Mouse (Mus musculus) retina, postnatal 1 day (tissue): ENCODE results near the gene Hist1h2ad.
"Not testable (repeated sequence)": the region's sequence is repeated elsewhere in the genome, so short reads cannot be mapped to it uniquely, and the experiment has no call there.

Source experiments
- DNase-seq: peaks from one replicate; pipeline ENCODE4 v3.0.0-alpha.2; 2012

The Hist1h2ad gene

DNA sequence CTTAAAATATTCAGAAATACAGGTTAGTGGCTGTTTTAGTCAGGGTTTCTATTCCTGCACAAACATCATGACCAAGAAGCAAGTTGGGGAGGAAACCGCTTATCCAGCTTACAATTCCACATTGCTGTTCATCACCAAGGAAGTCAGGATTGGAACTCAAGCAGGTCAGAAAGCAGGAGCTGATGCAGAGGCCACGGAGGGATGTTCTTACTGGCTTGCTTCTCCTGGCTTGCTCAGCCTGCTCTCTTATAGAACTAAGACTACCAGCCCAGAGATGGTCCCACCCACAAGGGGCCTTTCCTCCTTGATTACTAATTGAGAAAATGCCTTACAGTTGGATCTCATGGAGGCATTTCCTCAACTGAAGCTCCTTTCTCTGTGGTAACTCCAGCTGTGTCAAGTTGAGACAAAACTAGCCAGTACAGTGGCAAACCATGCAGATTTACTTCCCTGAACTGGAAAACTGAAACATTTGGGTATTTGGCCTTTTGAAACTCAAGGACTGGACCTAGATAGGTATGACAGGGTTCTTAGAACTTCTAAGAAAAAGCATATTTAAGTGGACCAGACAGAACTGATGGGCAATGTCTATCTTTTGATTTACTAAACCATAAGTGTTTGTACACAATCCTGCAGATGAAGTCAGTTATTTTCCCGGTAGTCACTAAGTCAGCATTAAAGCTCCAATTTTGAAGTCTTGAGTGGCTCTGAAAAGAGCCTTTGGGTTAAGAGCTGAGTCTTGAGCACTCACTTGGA is 31.8 kb upstream of the Hist1h2ad start:
- not testable (repeated sequence) for DNase-seq

DNA sequence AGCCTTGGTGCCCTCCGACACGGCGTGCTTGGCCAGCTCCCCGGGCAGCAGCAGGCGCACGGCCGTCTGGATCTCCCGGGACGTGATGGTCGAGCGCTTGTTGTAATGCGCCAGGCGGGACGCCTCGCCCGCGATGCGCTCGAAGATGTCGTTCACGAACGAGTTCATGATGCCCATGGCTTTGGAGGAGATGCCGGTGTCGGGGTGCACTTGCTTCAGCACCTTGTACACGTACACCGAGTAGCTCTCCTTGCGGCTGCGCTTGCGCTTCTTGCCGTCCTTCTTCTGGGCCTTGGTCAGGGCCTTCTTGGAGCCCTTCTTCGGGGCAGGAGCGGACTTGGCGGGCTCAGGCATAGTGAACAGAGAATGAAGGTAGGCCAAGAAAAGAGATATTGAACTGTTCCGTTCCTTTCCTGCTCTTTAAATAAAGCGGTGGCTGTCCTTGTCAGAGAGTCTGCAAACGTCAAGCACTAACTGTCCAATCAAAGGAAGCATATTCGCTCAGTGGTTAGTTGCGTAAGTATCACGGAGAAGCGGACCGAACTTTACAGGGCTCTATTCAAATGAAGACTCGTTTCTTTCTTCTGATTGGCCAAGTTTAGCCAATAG is 31.1 kb upstream of the Hist1h2ad start, which contains the start of gene Hist1h2bh:
Gene Hist1h2bh (minus strand): TSS at position 394 of the 609 bp plus-strand sequence.
- peak; percentile 93 for DNase-seq

DNA sequence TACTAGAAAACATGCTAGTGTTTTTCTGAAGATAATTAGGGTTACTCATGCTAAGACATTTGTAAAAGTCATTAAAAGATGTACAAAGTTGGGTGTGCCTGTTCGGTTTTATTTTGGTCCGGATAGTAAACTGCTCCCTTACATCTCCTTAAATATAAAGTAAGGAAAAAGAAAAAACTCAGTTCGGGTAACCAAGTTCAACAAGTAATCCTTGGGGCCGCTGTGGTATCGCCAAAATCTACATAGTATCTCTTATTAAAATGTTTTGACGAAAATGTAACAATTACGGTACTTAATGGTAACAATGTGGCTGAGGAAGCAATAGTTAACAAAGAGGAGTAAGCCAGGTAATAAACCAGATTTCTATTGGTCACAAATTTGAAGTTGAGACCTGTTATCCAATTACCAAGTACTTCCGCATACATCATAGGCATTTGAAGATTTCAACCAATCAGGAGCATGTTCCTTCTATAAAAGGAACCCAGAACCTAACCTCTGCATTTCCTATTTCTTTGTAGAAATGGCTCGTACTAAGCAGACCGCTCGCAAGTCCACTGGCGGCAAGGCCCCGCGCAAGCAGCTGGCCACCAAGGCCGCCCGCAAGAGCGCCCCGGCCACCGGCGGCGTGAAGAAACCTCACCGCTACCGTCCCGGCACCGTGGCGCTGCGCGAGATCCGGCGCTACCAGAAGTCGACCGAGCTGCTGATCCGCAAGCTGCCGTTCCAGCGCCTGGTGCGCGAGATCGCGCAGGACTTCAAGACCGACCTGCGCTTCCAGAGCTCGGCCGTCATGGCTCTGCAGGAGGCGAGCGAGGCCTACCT is 30.0 kb upstream of the Hist1h2ad start, which contains the start of gene Hist1h3f:
Gene Hist1h3f (plus strand): TSS at position 88 of the 822 bp plus-strand sequence.
- DNase-seq = peak; percentile 98

DNA sequence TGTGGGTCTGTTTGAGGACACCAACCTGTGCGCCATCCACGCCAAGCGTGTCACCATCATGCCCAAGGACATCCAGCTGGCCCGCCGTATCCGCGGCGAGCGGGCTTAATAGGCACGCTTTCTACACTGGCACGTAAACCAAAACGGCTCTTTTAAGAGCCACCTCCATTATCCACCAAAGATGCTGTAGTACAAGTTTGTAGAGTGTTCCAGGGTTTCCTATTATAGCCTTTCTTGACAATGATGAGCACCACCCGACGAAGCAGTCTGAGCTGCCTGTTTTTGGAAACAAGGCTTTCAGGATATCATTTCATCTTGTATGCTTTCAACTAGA is 29.4 kb upstream of the Hist1h2ad start:
- DNase-seq = not testable (repeated sequence)

DNA sequence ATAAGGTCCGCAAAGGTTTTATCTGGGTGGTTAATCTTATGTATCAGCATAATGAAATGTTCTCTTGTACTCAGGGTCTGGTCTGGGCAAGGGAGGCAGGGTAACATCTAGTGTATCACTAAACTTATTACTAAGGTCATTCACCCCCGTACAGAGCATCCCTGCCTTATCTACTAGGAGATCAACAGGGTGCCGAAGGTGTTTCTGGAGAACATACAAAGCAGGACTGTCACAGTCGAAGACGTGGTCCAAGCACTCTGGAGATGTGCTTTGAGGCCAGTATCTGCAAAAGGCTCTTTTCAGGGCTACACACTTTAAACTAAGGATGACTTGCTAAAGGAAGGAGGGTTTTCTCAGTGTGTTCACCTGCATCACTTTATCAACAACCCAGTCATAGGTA is 27.5 kb upstream of the Hist1h2ad start:
- no peak for DNase-seq

DNA sequence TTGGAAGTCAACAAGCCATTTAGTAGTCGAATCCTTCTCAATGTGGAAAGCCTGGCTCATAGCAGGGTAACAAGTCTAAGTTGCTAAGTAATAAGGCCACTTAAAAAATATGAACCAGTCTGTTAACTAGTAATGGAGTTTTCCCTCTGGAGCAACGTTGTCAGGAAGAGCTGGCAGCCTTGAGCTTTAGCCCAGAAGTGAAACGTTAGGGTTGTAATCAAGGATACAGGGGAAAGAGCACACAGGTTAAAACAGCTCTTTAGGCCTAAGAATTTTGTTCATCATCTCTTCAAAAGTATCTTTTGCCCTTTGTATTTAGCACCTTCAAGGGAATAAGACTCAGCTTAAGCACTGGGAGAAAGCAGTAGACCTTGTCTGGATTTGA is 23.4 kb upstream of the Hist1h2ad start:
- no peak for DNase-seq

DNA sequence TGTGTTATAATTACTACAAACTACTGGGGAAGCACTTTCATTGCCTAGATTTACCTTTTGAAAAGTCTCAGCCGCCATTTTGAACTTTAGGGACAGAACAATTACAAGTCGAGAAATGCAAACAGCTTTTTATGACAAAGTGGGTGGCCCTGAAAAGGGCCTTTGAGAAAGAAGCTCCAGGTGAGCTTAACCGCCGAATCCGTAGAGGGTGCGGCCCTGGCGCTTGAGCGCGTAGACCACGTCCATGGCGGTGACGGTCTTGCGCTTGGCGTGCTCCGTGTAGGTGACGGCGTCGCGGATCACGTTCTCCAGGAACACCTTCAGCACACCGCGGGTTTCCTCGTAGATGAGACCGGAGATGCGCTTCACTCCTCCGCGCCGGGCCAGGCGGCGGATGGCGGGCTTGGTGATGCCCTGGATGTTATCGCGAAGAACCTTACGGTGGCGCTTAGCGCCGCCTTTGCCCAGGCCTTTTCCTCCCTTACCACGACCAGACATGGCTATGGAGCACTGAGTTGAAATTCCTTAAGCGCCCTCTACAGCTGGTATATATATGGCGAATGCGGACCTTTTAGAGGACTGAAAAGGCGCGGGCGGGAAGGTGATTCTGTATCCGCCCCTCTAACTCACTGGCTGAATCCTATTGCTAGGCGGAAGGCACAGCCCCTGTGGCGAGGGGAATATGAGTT is 22.9 kb upstream of the Hist1h2ad start, which contains the start of gene Hist1h4f:
Gene Hist1h4f (minus strand): TSS at position 503 of the 689 bp plus-strand sequence.
- peak; percentile 98 for DNase-seq

DNA sequence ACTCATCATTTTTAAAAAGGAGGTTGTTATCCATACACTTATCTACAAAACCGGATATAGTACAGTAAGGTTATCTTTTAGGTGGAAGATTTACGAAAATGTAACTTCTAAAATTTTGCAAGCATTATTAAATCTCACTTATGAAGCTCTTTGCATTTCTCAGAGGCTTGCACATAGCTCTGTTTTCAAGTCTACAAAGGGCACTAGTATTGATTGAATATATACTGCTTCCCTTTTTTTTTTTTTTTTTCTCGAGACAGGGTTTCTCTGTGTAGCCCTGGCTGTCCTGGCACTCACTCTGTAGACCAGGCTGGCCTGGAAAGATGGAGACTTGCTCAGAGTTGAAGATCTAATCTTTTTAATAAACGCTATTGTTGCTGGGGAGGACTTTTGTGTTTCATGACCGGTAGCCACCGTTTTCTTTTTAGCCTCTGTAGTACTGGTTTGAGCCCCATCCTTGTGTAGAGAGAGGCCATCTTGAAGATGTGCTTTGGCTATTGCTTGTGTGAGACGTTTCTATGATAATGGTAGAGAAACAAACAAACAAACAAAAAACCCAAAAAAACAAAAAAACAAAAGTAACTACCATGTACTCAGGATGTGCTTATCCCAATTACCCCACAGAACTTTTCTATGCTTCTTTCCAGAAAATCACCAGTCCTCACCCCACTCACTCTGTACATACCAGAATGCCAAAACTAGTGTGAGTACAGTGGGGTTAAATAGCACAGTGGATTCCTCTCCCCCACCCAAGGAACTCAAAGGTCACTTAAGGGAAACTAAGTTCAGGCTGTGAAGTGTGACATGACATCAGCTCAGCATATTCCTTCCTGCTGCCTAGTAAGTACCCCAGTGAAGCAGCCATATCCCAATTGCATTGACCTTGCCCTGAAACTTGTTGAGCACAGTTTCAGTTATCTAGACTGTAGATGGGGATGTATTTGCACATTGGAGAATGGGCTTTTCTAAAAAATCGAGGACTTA is 22.0 kb upstream of the Hist1h2ad start:
- no peak for DNase-seq

DNA sequence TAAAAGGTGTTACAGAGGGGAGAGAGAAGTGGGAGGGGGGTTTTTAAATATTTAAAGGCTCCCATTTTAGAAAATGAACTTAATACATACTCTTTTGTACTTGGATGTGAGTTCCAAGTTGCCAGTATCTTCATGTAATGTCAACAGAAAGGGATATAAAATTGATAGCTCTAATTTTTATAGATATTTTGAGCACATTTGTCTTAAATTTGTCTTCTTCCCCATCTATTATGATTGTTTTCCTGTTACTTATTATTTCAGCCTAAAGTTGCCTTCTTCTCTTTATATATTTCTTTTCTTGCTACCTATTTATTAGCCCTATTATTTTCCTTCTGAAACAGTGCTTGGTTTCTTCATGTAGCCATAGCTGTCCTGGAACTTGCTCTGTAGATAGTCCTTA is 21.2 kb upstream of the Hist1h2ad start, which contains the start of gene Hist1h1d:
Gene Hist1h1d (plus strand): TSS at position 301 of the 400 bp plus-strand sequence.
- DNase-seq = no peak

DNA sequence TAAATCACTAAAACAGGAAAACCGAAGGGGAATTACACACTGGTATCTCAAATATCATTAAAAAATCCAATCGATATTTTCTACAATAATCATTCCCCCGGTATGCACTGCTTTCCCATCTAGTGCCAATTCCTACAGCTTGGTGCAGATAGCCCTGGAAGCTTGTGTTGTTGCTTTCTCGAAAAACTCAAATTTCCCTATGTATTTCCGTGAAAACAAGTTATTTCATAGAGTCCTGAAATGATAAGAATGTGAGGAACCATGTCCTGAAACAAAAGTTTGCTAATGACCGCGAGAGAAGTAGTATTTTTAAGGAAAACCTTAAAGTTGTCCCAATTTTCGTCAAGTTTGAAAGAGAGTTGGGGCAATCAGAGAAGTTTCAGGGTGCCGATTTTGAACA is 19.8 kb upstream of the Hist1h2ad start:
- DNase-seq = no peak

DNA sequence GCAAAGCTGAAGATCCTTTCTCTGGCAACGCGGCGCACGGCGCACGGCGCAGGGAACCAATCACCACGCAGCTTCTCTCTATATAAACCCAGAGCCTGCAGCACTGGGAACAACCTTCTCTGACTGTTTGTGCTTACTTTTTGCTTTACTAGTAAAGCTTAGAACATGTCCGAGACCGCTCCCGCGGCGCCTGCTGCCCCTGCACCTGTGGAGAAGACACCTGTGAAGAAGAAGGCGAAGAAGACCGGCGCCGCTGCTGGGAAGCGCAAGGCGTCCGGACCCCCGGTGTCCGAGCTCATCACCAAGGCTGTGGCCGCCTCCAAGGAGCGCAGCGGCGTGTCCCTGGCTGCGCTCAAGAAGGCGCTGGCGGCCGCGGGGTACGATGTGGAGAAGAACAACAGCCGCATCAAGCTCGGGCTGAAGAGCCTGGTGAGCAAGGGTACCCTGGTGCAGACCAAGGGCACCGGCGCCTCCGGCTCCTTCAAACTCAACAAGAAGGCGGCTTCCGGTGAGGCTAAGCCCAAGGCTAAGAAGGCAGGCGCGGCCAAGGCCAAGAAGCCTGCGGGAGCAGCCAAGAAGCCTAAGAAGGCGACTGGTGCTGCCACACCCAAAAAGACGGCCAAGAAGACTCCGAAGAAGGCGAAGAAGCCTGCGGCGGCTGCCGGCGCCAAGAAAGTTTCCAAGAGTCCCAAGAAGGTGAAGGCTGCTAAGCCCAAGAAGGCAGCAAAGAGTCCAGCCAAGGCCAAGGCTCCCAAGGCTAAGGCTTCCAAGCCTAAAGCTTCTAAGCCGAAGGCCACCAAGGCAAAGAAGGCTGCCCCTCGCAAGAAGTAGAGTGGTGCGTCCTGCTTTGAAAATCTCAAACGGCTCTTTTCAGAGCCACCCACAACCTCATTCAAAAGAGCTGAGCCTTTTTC is 19.0 kb upstream of the Hist1h2ad start:
- DNase-seq = peak; percentile 90

DNA sequence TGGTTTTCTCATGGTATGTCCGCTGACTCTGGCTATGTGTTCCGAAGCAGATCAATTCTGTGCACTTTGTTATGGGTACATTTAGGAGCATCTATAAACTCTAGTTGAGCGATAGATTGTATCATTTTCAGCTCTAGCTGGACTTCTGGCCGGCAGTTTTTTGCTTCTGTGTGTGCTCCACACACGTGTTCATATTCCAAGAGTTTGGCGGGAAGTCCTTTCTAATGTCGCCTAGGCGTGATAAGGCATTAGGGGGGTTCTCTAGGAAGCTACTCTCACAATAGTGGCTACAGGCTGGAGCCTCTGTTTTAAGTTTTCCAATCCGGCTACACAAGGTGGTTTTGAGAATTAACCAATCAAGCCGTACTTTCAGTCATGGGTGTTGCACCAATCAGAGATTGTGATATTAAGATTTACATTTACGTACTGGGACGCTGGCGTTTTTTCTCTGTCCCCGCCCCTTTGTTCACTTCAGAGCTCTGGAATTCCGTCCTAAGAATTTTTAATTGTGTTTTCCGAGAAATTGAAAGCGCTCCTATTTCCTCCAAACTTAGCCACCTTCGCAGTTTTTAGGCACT is 18.3 kb upstream of the Hist1h2ad start:
- DNase-seq = peak; percentile 94

DNA sequence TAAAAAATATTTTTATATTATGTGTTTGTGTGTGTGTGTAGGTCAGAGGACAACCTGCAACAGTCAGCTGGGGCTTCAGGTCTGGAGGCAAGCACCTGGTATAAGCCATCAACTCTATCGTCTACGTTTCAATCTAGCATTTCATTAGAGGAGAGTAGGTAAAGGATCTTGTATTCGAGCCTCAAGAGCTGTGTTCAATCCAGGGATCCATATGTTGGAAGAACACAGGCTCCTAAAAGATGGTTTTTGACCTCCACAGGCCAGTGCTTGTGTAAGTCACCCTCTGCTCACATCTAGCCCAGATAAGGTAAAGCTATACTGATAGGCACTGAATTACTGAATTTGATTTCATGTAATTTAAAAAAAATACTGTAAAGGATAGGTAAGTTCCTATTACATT is 17.3 kb upstream of the Hist1h2ad start:
- no peak for DNase-seq

DNA sequence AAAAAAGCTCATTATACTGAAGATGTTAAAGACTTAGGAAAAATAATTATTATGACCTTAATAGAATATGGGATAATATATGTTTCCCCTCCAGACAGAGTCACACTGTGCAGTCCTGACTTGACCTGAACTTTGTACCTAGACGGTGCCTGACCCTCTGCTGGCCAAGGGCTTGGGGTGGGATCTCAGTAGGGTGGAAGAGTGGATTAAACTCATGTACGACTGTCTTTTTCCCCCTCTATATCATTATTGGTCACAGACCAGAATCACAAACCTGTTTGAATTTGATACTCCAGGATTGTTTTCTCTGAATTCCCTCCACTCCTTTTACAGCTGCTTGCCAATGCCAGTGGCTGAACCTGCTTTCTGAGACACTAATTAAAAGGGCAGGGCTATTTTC is 13.5 kb upstream of the Hist1h2ad start:
- not testable (repeated sequence) for DNase-seq

DNA sequence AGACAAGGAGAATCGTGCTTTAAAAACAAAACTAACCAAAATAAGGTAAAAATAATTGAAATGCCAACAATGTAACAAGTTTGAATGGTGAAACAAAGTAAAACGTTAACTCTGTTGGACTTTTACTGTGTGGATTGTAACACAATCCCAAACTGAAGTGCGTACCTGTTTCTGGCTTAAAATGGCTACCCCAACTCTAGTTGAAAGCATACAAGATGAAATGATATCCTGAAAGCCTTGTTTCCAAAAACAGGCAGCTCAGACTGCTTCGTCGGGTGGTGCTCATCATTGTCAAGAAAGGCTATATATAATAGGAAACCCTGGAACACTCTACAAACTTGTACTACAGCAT is 12.7 kb upstream of the Hist1h2ad start:
- DNase-seq = not testable (repeated sequence)

DNA sequence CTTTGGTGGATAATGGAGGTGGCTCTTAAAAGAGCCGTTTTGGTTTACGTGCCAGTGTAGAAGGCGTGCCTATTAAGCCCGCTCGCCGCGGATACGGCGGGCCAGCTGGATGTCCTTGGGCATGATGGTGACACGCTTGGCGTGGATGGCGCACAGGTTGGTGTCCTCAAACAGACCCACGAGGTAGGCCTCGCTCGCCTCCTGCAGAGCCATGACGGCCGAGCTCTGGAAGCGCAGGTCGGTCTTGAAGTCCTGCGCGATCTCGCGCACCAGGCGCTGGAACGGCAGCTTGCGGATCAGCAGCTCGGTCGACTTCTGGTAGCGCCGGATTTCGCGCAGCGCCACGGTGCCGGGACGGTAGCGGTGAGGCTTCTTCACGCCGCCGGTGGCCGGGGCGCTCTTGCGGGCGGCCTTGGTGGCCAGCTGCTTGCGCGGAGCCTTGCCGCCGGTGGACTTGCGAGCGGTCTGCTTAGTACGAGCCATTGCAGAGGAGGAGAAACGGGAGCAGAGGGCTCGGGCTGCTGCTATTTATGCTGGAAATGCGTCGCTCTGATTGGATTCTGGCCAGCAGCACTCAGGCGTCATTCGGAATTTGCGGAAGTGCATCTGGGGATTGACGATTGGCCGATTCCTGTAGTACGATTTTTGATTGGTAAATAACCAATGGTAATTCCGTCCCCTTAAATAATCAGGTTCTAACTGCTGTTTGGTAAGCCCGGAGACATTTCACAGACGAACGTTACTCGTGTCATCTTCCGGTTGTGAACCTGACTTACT is 12.1 kb upstream of the Hist1h2ad start, which contains the start of gene Hist1h3e:
Gene Hist1h3e (minus strand): TSS at position 487 of the 777 bp plus-strand sequence.
- peak; percentile 99 for DNase-seq

DNA sequence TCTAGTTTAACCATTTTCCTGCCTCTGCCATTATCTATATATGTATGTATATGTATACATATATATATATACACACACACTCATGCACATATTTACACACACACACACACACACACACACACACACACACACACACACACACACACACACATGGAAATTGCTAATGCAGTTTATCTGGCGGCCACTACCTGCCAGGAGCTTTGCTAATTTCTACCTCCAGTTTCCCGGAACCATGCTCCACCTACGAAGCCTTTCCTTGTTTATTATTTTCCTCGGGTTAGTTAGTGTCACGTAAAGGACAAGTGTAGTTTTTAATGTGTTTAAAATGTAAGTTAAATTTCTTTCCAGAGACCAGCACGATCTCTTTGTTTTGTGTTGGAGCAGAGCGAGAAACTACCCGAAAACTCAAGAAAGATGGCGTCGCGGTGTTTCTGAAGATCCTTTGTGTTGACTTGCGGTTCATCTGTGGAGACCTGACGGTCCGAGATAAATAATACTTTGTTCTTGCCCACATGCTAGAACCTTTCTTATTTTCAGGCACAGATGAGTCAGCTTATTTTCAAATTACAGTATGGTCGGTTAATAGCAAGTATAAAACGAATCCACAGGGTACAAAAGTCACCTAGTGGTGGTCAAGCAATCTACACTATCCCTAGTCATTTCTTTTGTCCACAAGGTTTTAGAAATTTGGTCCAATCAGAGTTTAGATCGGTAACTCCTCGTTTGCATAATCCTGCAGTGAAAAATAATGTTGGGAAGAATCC is 11.3 kb upstream of the Hist1h2ad start:
- peak; percentile 91 for DNase-seq

DNA sequence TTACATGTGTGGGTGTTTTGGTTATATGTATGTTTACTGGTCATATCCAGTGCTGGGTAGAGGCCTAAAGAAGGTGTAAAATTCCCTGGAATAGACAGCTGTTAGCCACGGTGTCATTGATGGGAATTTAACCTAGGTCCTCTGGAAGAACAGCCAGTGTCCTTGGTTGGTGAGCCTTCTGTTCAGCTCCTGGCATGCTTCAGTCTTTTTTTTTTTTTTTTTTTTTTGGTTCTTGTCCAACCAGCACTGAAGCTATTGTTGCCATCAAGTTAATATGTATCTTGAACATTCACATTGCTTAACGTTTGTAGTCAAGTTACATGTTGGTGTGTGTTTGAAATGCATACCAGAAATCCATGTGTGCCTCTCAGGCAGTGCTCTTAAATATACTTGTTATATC is 9.7 kb upstream of the Hist1h2ad start:
- DNase-seq = no peak
